Mouse (Mus musculus) heart, adult 2 months (tissue): ENCODE measurements around the gene Gfra1. TPM values are rescaled to one million over a fixed set of nuclear protein-coding genes. Genes with fewer than 3 reads are reported as not detected.
A peak's percentile ranks its signal among the peaks of the same experiment; 100 is the strongest.

Source experiments
- DNase-seq, 2 experiments: peaks; one replicate each; pipeline ENCODE4 v3.0.0; 2021
- H3K27ac ChIP-seq: fragments of 200-600 bp; 2 replicates; pipeline ENCODE4 v1.8.1; 2022
- H3K27me3 ChIP-seq: fragments of 200-500 bp; 2 replicates; pipeline ENCODE4 v1.6.1; 2012; ENCODE audit warnings: mild to moderate bottlenecking, low read length, inconsistent platforms, mixed read lengths; ENCODE audit not compliant: control insufficient read depth, insufficient read depth
- H3K36me3 ChIP-seq: fragments of 200-500 bp; 2 replicates; pipeline ENCODE4 v1.6.1; 2012; ENCODE audit warnings: low read length, inconsistent platforms; ENCODE audit not compliant: control insufficient read depth, insufficient read depth
- H3K4me1 ChIP-seq: fragments of 200-500 bp; 2 replicates; pipeline ENCODE4 v1.6.1; 2011; ENCODE audit warnings: low read length; ENCODE audit not compliant: control insufficient read depth, insufficient read depth
- H3K4me3 ChIP-seq: fragments of 200-600 bp; 2 replicates; pipeline ENCODE4 v1.8.1; 2022
- H3K79me2 ChIP-seq: fragments of 200-500 bp; replicated peaks from 2 replicates; pipeline ENCODE4 v1.6.1; 2012; ENCODE audit warnings: mild to moderate bottlenecking, inconsistent platforms, low read length, moderate library complexity, mixed read lengths; ENCODE audit not compliant: control insufficient read depth, insufficient read depth
- H3K9ac ChIP-seq: fragments of 200-500 bp; 2 replicates; pipeline ENCODE4 v1.6.1; 2012; ENCODE audit warnings: low read depth, mild to moderate bottlenecking, control low read depth, inconsistent platforms, low read length, mixed read lengths
- CTCF ChIP-seq: fragments of 200-600 bp; IDR thresholded peaks from 2 replicates; pipeline ENCODE4 v1.8.1; 2022; ENCODE audit warnings: antibody characterized with exemption, mild to moderate bottlenecking, moderate library complexity
- EP300 ChIP-seq: fragments of 200-500 bp; IDR thresholded peaks from 2 replicates; pipeline ENCODE4 v1.6.1; 2011; ENCODE audit warnings: low read depth, low read length, control low read depth; ENCODE audit not compliant: insufficient read depth
- POLR2A ChIP-seq: fragments of 200-500 bp; IDR thresholded peaks from 2 replicates; pipeline ENCODE4 v1.6.1; 2011; ENCODE audit warnings: mild to moderate bottlenecking, low read depth, low read length, control low read depth; ENCODE audit not compliant: insufficient read depth
- WGBS: fragments of 180-500 bp; shearing (Covaris S2); methylation state at CpG from one replicate; pipeline ENCODE4 v1.1.7; 2018; 5-methylcytosine and 5-hydroxymethylcytosine counted together
- intact Hi-C: fragments of 180-260 bp; cut with DNase I; formaldehyde crosslinking; loops from one replicate; pipeline ENCODE4 v1.15.1; 2025
- polyA plus RNA-seq: library from polyadenylated mRNA; depleted of rRNA; stranded (reverse); fragments of >200 nt; gene quantifications from 2 replicates; pipeline ENCODE4 v1.2.3, GENCODE M21; 2012
- total RNA-seq, 2 experiments: library from RNA; stranded (reverse); gene quantifications; 2 replicates each; pipeline ENCODE4 v1.2.3; 2021

Gene Gfra1
- total and polyA plus RNA-seq, 3 experiments, result 2.3 to 5.4 (median 4.1) TPM

- intact Hi-C loops, result no loop called here
- Histone ChIP-seq H3K4me1 (no peaks in the 10 kb centered on the region), H3K4me3 (no peak overlapping the region), H3K27ac (no peak overlapping the region), H3K9ac (no peak overlapping the region), H3K27me3 (no peaks in the 10 kb centered on the region), H3K79me2 (no peaks in the 10 kb centered on the region), H3K36me3 (no peaks in the 10 kb centered on the region)
- WGBS, result 63% methylated on average over 14 of the region's 14 CpGs
- TF ChIP-seq CTCF (no peak), EP300 (no peak), POLR2A (no peak)
- DNase-seq, result peak; percentile 35 to 54
Observed at GRCm38 (mm10) chr19:58295986-58296841, 159.5 kb downstream of the Gfra1 start.

- DNase-seq, result no peak
- no peak overlapping the region for H3K9ac ChIP-seq
- no peaks in the 10 kb centered on the region for H3K27me3 ChIP-seq
- intact Hi-C loops, result no loop called here
- H3K27ac ChIP-seq, result no peak overlapping the region
- H3K4me1 ChIP-seq, result no peaks in the 10 kb centered on the region
- no peaks in the 10 kb centered on the region for H3K36me3 ChIP-seq
- no peak for TF ChIP-seq POLR2A
- no peak for TF ChIP-seq EP300
- TF ChIP-seq CTCF, result no peak
- 74% methylated on average over 6 of the region's 6 CpGs for WGBS
- no peaks in the 10 kb centered on the region for H3K79me2 ChIP-seq
- H3K4me3 ChIP-seq, result no peak overlapping the region
Observed at GRCm38 (mm10) chr19:58288145-58288544, 167.6 kb downstream of the Gfra1 start.

- no peak overlapping the region for H3K27ac ChIP-seq
- H3K36me3 ChIP-seq, result no peaks in the 10 kb centered on the region
- H3K79me2 ChIP-seq, result no peaks in the 10 kb centered on the region
- no peak for TF ChIP-seq POLR2A
- no peak for TF ChIP-seq CTCF
- TF ChIP-seq EP300, result no peak
- 42% methylated on average over 9 of the region's 9 CpGs for WGBS
- no peak for DNase-seq
- no peaks in the 10 kb centered on the region for H3K4me1 ChIP-seq
- no peaks in the 10 kb centered on the region for H3K27me3 ChIP-seq
- no peak overlapping the region for H3K9ac ChIP-seq
- no peak overlapping the region for H3K4me3 ChIP-seq
- intact Hi-C loops, result no loop called here
Observed at GRCm38 (mm10) chr19:58275281-58275680, 180.4 kb downstream of the Gfra1 start.

GRCm38 (mm10) chr19:58271815-58272214, 183.9 kb downstream of the Gfra1 start:
- DNase-seq, result no peak

GRCm38 (mm10) chr19:58270778-58271177, 184.9 kb downstream of the Gfra1 start:
- no peak for TF ChIP-seq POLR2A
- no peak for TF ChIP-seq EP300
- no peak for TF ChIP-seq CTCF
- Histone ChIP-seq H3K4me1 (peaks cover 2% of the 10 kb centered on the region; the same call in 1 of the 2 replicates), H3K4me3 (no peak overlapping the region), H3K27ac (no peak overlapping the region), H3K36me3 (no peaks in the 10 kb centered on the region), H3K27me3 (no peaks in the 10 kb centered on the region), H3K79me2 (no peaks in the 10 kb centered on the region), H3K9ac (no peak overlapping the region)
- DNase-seq, result no peak
- WGBS, result 80% methylated on average over 5 of the region's 5 CpGs
- intact Hi-C loops, result no loop called here

More at GRCm38 (mm10) chr19:58271815-58272214, 183.9 kb downstream of the Gfra1 start:
- no peaks in the 10 kb centered on the region for H3K79me2 ChIP-seq
- no peak for TF ChIP-seq POLR2A
- TF ChIP-seq CTCF, result no peak
- TF ChIP-seq EP300, result no peak
- no peaks in the 10 kb centered on the region for H3K4me1 ChIP-seq
- WGBS, result 91% methylated on average over 8 of the region's 8 CpGs
- H3K27me3 ChIP-seq, result no peaks in the 10 kb centered on the region
- H3K9ac ChIP-seq, result no peak overlapping the region
- H3K36me3 ChIP-seq, result no peaks in the 10 kb centered on the region
- no peak overlapping the region for H3K27ac ChIP-seq
- intact Hi-C loops, result no loop called here
- no peak overlapping the region for H3K4me3 ChIP-seq

- TF ChIP-seq CTCF (no peak), POLR2A (no peak), EP300 (no peak)
- Histone ChIP-seq H3K4me3 (no peak overlapping the region), H3K4me1 (peaks cover 2% of the 10 kb centered on the region; the same call in 1 of the 2 replicates), H3K9ac (no peak overlapping the region), H3K27ac (no peak overlapping the region), H3K79me2 (no peaks in the 10 kb centered on the region), H3K27me3 (no peaks in the 10 kb centered on the region), H3K36me3 (no peaks in the 10 kb centered on the region)
- no peak for DNase-seq
- intact Hi-C loops, result no loop called here
- WGBS, result 77% methylated on average over 4 of the region's 4 CpGs
Observed at GRCm38 (mm10) chr19:58268476-58268875, 187.2 kb downstream of the Gfra1 start.
